Mouse (Mus musculus) kidney, postnatal 0 days (tissue): Measurements from ENCODE around the gene Gm42878. TPM values are rescaled to one million over a fixed set of nuclear protein-coding genes. Genes with fewer than 3 reads are reported as not detected.
A peak's percentile ranks its signal among the peaks of the same experiment; 100 is the strongest.

ENCODE experiments used
- ATAC-seq: fragments of 200-750 bp; cut with Nextera tagmentation; replicated peaks from 2 replicates; pipeline ENCODE4 v1.8.0; 2017; ENCODE audit warnings: low read depth, moderate number of reproducible peaks, moderate TSS enrichment, moderate library complexity; ENCODE audit not compliant: low FRiP score
- DNase-seq: peaks from one replicate; pipeline ENCODE4 v3.0.0-alpha.2; 2016; ENCODE audit warnings: low spot score
- H3K27ac ChIP-seq: fragments of 300-500 bp; sonication (generic); 2 replicates; pipeline ENCODE4 v1.5.1; 2014; ENCODE audit warnings: mild to moderate bottlenecking
- H3K27me3 ChIP-seq: fragments of 300-500 bp; sonication (generic); 2 replicates; pipeline ENCODE4 v1.6.1; 2014; ENCODE audit warnings: low read length, mixed read lengths; ENCODE audit not compliant: insufficient read depth
- H3K36me3 ChIP-seq: fragments of 300-500 bp; sonication (generic); 2 replicates; pipeline ENCODE4 v1.6.1; 2014; ENCODE audit warnings: low read length, mixed read lengths; ENCODE audit not compliant: insufficient read depth
- H3K4me1 ChIP-seq: fragments of 300-500 bp; sonication (generic); replicated peaks from 2 replicates; pipeline ENCODE4 v1.6.1; 2014; ENCODE audit warnings: antibody characterized with exemption, low read length, mixed read lengths; ENCODE audit not compliant: insufficient read depth
- H3K4me2 ChIP-seq: fragments of 300-500 bp; sonication (generic); 2 replicates; pipeline ENCODE4 v1.6.1; 2014; ENCODE audit warnings: mild to moderate bottlenecking, low read length, moderate library complexity, mixed read lengths
- H3K4me3 ChIP-seq: fragments of 300-500 bp; sonication (generic); replicated peaks from 2 replicates; pipeline ENCODE4 v1.5.1; 2014; ENCODE audit warnings: low read depth, low read length
- H3K9ac ChIP-seq: fragments of 300-500 bp; sonication (generic); 2 replicates; pipeline ENCODE4 v1.6.1; 2014; ENCODE audit warnings: low read depth, low read length
- H3K9me3 ChIP-seq: fragments of 300-500 bp; sonication (generic); replicated peaks from 2 replicates; pipeline ENCODE4 v1.6.1; 2016; ENCODE audit warnings: low read length, inconsistent platforms, mixed read lengths
- CTCF ChIP-seq: IDR thresholded peaks from 2 replicates; pipeline ENCODE4 v1.5.1; 2016; ENCODE audit warnings: antibody characterized with exemption, low read depth, mild to moderate bottlenecking, moderate library complexity
- WGBS: fragments of 180-500 bp; shearing (Covaris S2); extraction: QIAGEN DNeasy Blood & Tissue Kit; methylation state at CpG from one replicate; pipeline ENCODE4 v1.1.7; 2014; 5-methylcytosine and 5-hydroxymethylcytosine counted together
- polyA plus RNA-seq: library from polyadenylated mRNA; unstranded; fragments of >200 nt; fragmentation: Nextera tagmentation; extraction: Ambion mirVana; gene quantifications from 2 replicates; pipeline ENCODE4 v1.2.1, GENCODE M21; 2015

Gene Gm42878
- polyA plus RNA-seq, 1 experiment from 2014 or later = 0.32 TPM

GRCm38 (mm10) chr5:121591417-121592063 lies 46.3 kb upstream of the Gm42878 start:
- Histone ChIP-seq H3K36me3 (no peaks in the 10 kb centered on the region), H3K27ac (no peak overlapping the region), H3K4me1 (peaks cover 11% of the 10 kb centered on the region), H3K9ac (no peak overlapping the region), H3K9me3 (no peaks in the 10 kb centered on the region), H3K27me3 (no peaks in the 10 kb centered on the region), H3K4me3 (no peak overlapping the region), H3K4me2 (0 out of 2 replicates have a peak overlapping the region, but pooled peaks have one; percentile 98)
- 43% methylated on average over 11 of the region's 11 CpGs for WGBS
- TF ChIP-seq CTCF = no peak
- no peak for ATAC-seq
- DNase-seq = peak; percentile 18

GRCm38 (mm10) chr5:121589928-121590327 lies 44.6 kb upstream of the Gm42878 start:
- no peaks in the 10 kb centered on the region for H3K36me3 ChIP-seq
- H3K9ac ChIP-seq = no peak overlapping the region
- H3K27me3 ChIP-seq = no peaks in the 10 kb centered on the region
- no peak for ATAC-seq
- H3K4me1 ChIP-seq = peaks cover 11% of the 10 kb centered on the region
- no peak for DNase-seq
- WGBS = 88% methylated on average over 6 of the region's 6 CpGs
- H3K4me2 ChIP-seq = no peak overlapping the region
- H3K9me3 ChIP-seq = no peaks in the 10 kb centered on the region
- no peak overlapping the region for H3K4me3 ChIP-seq
- no peak overlapping the region for H3K27ac ChIP-seq
- no peak for TF ChIP-seq CTCF

- Histone ChIP-seq H3K4me1 (peaks cover 4% of the 10 kb centered on the region; the same call in 1 of the 2 replicates), H3K9ac (no peak overlapping the region), H3K4me2 (no peak overlapping the region), H3K4me3 (no peak overlapping the region), H3K9me3 (no peaks in the 10 kb centered on the region), H3K27me3 (no peaks in the 10 kb centered on the region), H3K36me3 (no peaks in the 10 kb centered on the region), H3K27ac (0 out of 2 replicates have a peak overlapping the region, but pooled peaks have one; percentile 13)
- 49% methylated on average over 6 of the region's 6 CpGs for WGBS
- ATAC-seq (no peak), DNase-seq (peak; percentile 39)
- TF ChIP-seq CTCF = no peak
Observed at GRCm38 (mm10) chr5:121586400-121587039, 41.2 kb upstream of the Gm42878 start.

GRCm38 (mm10) chr5:121585699-121586098 lies 40.4 kb upstream of the Gm42878 start:
- peaks cover 4% of the 10 kb centered on the region; the same call in 1 of the 2 replicates for H3K4me1 ChIP-seq
- ATAC-seq (no peak), DNase-seq (no peak)
- H3K9ac ChIP-seq = no peak overlapping the region
- H3K27ac ChIP-seq = no peak overlapping the region
- H3K27me3 ChIP-seq = no peaks in the 10 kb centered on the region
- H3K4me2 ChIP-seq = no peak overlapping the region
- no peak for TF ChIP-seq CTCF
- H3K36me3 ChIP-seq = no peaks in the 10 kb centered on the region
- WGBS = 91% methylated on average over 5 of the region's 5 CpGs
- H3K4me3 ChIP-seq = no peak overlapping the region
- H3K9me3 ChIP-seq = no peaks in the 10 kb centered on the region

- H3K27ac ChIP-seq = no peak overlapping the region
- no peak overlapping the region for H3K4me2 ChIP-seq
- H3K4me3 ChIP-seq = no peak overlapping the region
- no peaks in the 10 kb centered on the region for H3K36me3 ChIP-seq
- 95% methylated on average over 10 of the region's 10 CpGs for WGBS
- no peak for DNase-seq
- TF ChIP-seq CTCF = no peak
- no peaks in the 10 kb centered on the region for H3K9me3 ChIP-seq
- H3K4me1 ChIP-seq = peaks cover 4% of the 10 kb centered on the region; the same call in 1 of the 2 replicates
- H3K27me3 ChIP-seq = no peaks in the 10 kb centered on the region
- H3K9ac ChIP-seq = no peak overlapping the region
- ATAC-seq = no peak
Observed at GRCm38 (mm10) chr5:121585005-121585404, 39.7 kb upstream of the Gm42878 start.

GRCm38 (mm10) chr5:121583765-121584501 lies 38.7 kb upstream of the Gm42878 start:
- Histone ChIP-seq H3K27me3 (no peaks in the 10 kb centered on the region), H3K36me3 (peaks cover 5% of the 10 kb centered on the region; the same call in 1 of the 2 replicates), H3K9me3 (no peaks in the 10 kb centered on the region), H3K4me2 (no peak overlapping the region), H3K27ac (peak overlapping the region; percentile 77), H3K4me1 (peaks cover 4% of the 10 kb centered on the region; the same call in 1 of the 2 replicates), H3K4me3 (no peak overlapping the region), H3K9ac (no peak overlapping the region)
- TF ChIP-seq CTCF = peak; percentile 81
- DNase-seq = peak; percentile 90
- peak; percentile 91 for ATAC-seq
- WGBS = 44% methylated on average over 12 of the region's 12 CpGs
